Mouse (Mus musculus): Measurements from ENCODE around the gene Ccdc88c.

- no peak for TF ChIP-seq CTCF (IDR thresholded peaks at IDR 0.05; ENCODE audit: low read depth)
- TF ChIP-seq EP300 (IDR thresholded peaks at IDR 0.05; ENCODE audit: low read depth), result no peak
Observed at GRCm38 (mm10) chr12:101075433-101075832, 46.6 kb upstream of the Ccdc88c start.

All from liver, embryonic 14.5 days (tissue).